Mouse (Mus musculus) kidney, embryonic 16.5 days (tissue): ENCODE measurements around the gene D630003M21Rik. TPM values are rescaled to one million over a fixed set of nuclear protein-coding genes. Genes with fewer than 3 reads are reported as not detected.

Experiments
- ATAC-seq: fragments of 200-750 bp; cut with Nextera tagmentation; 2 replicates; pipeline ENCODE4 v1.8.0; 2017; ENCODE audit warnings: moderate TSS enrichment; ENCODE audit not compliant: low FRiP score, low TSS enrichment
- H3K27ac ChIP-seq: fragments of 300-500 bp; sonication (generic); 2 replicates; pipeline ENCODE4 v1.5.1; 2014; ENCODE audit warnings: low read length
- H3K27me3 ChIP-seq: fragments of 300-500 bp; sonication (generic); 2 replicates; pipeline ENCODE4 v1.6.1; 2014; ENCODE audit warnings: low read length, control low read depth, mixed read lengths; ENCODE audit not compliant: insufficient read depth
- H3K36me3 ChIP-seq: fragments of 300-500 bp; sonication (generic); 2 replicates; pipeline ENCODE4 v1.6.1; 2014; ENCODE audit warnings: low read length, control low read depth, mixed read lengths; ENCODE audit not compliant: insufficient read depth
- H3K4me1 ChIP-seq: fragments of 300-500 bp; sonication (generic); 2 replicates; pipeline ENCODE4 v1.6.1; 2014; ENCODE audit warnings: low read length, control low read depth, mixed read lengths; ENCODE audit not compliant: insufficient read depth
- H3K4me2 ChIP-seq: fragments of 300-500 bp; sonication (generic); replicated peaks from 2 replicates; pipeline ENCODE4 v1.6.1; 2014; ENCODE audit warnings: low read depth, low read length
- H3K4me3 ChIP-seq: fragments of 300-500 bp; sonication (generic); 2 replicates; pipeline ENCODE4 v1.5.1; 2014; ENCODE audit warnings: mild to moderate bottlenecking, low read length
- H3K9ac ChIP-seq: fragments of 300-500 bp; sonication (generic); replicated peaks from 2 replicates; pipeline ENCODE4 v1.6.1; 2014; ENCODE audit warnings: low read length
- H3K9me3 ChIP-seq: fragments of 300-500 bp; sonication (generic); 2 replicates; pipeline ENCODE4 v1.6.1; 2016; ENCODE audit warnings: low read length, control low read depth
- WGBS: fragments of 180-500 bp; shearing (Covaris S2); extraction: QIAGEN DNeasy Blood & Tissue Kit; methylation state at CpG from one replicate; pipeline ENCODE4 v1.1.7; 2014; 5-methylcytosine and 5-hydroxymethylcytosine counted together
- polyA plus RNA-seq: library from polyadenylated mRNA; unstranded; fragments of >200 nt; fragmentation: Nextera tagmentation; extraction: Ambion mirVana; gene quantifications from 2 replicates; pipeline ENCODE4 v1.2.1, GENCODE M21; 2015

Gene D630003M21Rik
- polyA plus RNA-seq, 1 experiment from 2014 or later = 8.3 TPM

- WGBS = 55% methylated on average over 18 of the region's 18 CpGs
- 0 out of 2 replicates have a peak, but pooled peaks have one; percentile 32 for ATAC-seq
These were observed 29.0 kb upstream of the D630003M21Rik start, which contains the start of gene Bpi for GRCm38 (mm10) chr2:158258005-158258418. Gene Bpi (plus strand): TSS chr2:158258094.

GRCm38 (mm10) chr2:158256894-158257293, 27.9 kb upstream of the D630003M21Rik start:
- peaks cover 24% of the 10 kb centered on the region for H3K4me1 ChIP-seq
- no peak overlapping the region for H3K4me3 ChIP-seq
- H3K27ac ChIP-seq = no peak overlapping the region
- ATAC-seq = peak; percentile 73; the same call in 1 of the 2 replicates
- no peak overlapping the region for H3K4me2 ChIP-seq
- no peaks in the 10 kb centered on the region for H3K9me3 ChIP-seq
- no peaks in the 10 kb centered on the region for H3K36me3 ChIP-seq
- H3K27me3 ChIP-seq = no peaks in the 10 kb centered on the region
- 6% methylated on average over 5 of the region's 5 CpGs for WGBS
- H3K9ac ChIP-seq = 0 out of 2 replicates have a peak overlapping the region, but pooled peaks have one; percentile 33

More at GRCm38 (mm10) chr2:158258005-158258418, 29.0 kb upstream of the D630003M21Rik start, which contains the start of gene Bpi:
- H3K27ac ChIP-seq = no peak within 1 kb of the TSS
- H3K9me3 ChIP-seq = no peaks in the 10 kb centered on the region
- peak within 1 kb of the TSS; percentile 42 for H3K4me2 ChIP-seq
- H3K9ac ChIP-seq = peak within 1 kb of the TSS; percentile 34; the same call in 1 of the 2 replicates
- H3K4me1 ChIP-seq = peaks cover 24% of the 10 kb centered on the region
- H3K4me3 ChIP-seq = peak within 1 kb of the TSS; percentile 6; the same call in 1 of the 2 replicates
- H3K36me3 ChIP-seq = no peaks in the 10 kb centered on the region
- no peaks in the 10 kb centered on the region for H3K27me3 ChIP-seq

- no peak overlapping the region for H3K4me2 ChIP-seq
- no peak overlapping the region for H3K9ac ChIP-seq
- no peak overlapping the region for H3K27ac ChIP-seq
- H3K27me3 ChIP-seq = no peaks in the 10 kb centered on the region
- no peaks in the 10 kb centered on the region for H3K36me3 ChIP-seq
- no peaks in the 10 kb centered on the region for H3K9me3 ChIP-seq
- no peak overlapping the region for H3K4me3 ChIP-seq
- WGBS = 86% methylated on average over 5 of the region's 5 CpGs
- no peak for ATAC-seq
- H3K4me1 ChIP-seq = peaks cover 24% of the 10 kb centered on the region
These were observed 24.8 kb upstream of the D630003M21Rik start for GRCm38 (mm10) chr2:158253806-158254205.

- ATAC-seq = no peak
These were observed 21.5 kb upstream of the D630003M21Rik start for GRCm38 (mm10) chr2:158250558-158250957.

GRCm38 (mm10) chr2:158248318-158248717, 19.3 kb upstream of the D630003M21Rik start:
- H3K27me3 ChIP-seq = no peaks in the 10 kb centered on the region
- no peak overlapping the region for H3K27ac ChIP-seq
- H3K9ac ChIP-seq = no peak overlapping the region
- H3K4me3 ChIP-seq = no peak overlapping the region
- H3K4me2 ChIP-seq = no peak overlapping the region
- WGBS = 46% methylated on average over 7 of the region's 7 CpGs
- no peak for ATAC-seq
- H3K9me3 ChIP-seq = no peaks in the 10 kb centered on the region
- H3K36me3 ChIP-seq = no peaks in the 10 kb centered on the region
- 0 out of 2 replicates have a peak, but pooled peaks cover 4% of the 10 kb centered on the region for H3K4me1 ChIP-seq

More at GRCm38 (mm10) chr2:158250558-158250957, 21.5 kb upstream of the D630003M21Rik start:
- H3K9me3 ChIP-seq = no peaks in the 10 kb centered on the region
- H3K4me2 ChIP-seq = no peak overlapping the region
- no peaks in the 10 kb centered on the region for H3K27me3 ChIP-seq
- H3K27ac ChIP-seq = no peak overlapping the region
- no peak overlapping the region for H3K4me3 ChIP-seq
- H3K36me3 ChIP-seq = no peaks in the 10 kb centered on the region
- no peaks in the 10 kb centered on the region for H3K4me1 ChIP-seq
- WGBS = 77% methylated on average over 4 of the region's 4 CpGs
- no peak overlapping the region for H3K9ac ChIP-seq

- H3K27me3 ChIP-seq = no peaks in the 10 kb centered on the region
- no peaks in the 10 kb centered on the region for H3K9me3 ChIP-seq
- H3K4me3 ChIP-seq = no peak overlapping the region
- ATAC-seq = no peak
- 82% methylated on average over 6 of the region's 6 CpGs for WGBS
- 0 out of 2 replicates have a peak, but pooled peaks cover 5% of the 10 kb centered on the region for H3K4me1 ChIP-seq
- no peak overlapping the region for H3K4me2 ChIP-seq
- no peak overlapping the region for H3K9ac ChIP-seq
- no peak overlapping the region for H3K27ac ChIP-seq
- H3K36me3 ChIP-seq = no peaks in the 10 kb centered on the region
These were observed 18.8 kb upstream of the D630003M21Rik start for GRCm38 (mm10) chr2:158247852-158248251.

- no peak overlapping the region for H3K27ac ChIP-seq
- ATAC-seq = no peak
- no peak overlapping the region for H3K4me2 ChIP-seq
- H3K9ac ChIP-seq = no peak overlapping the region
- no peaks in the 10 kb centered on the region for H3K36me3 ChIP-seq
- H3K9me3 ChIP-seq = no peaks in the 10 kb centered on the region
- 0 out of 2 replicates have a peak, but pooled peaks cover 5% of the 10 kb centered on the region for H3K4me1 ChIP-seq
- WGBS = 79% methylated on average over 4 of the region's 4 CpGs
- H3K27me3 ChIP-seq = no peaks in the 10 kb centered on the region
- H3K4me3 ChIP-seq = no peak overlapping the region
These were observed 16.2 kb upstream of the D630003M21Rik start for GRCm38 (mm10) chr2:158245072-158245817.

- H3K9me3 ChIP-seq = no peaks in the 10 kb centered on the region
- 76% methylated on average over 18 of the region's 18 CpGs for WGBS
- no peak overlapping the region for H3K4me2 ChIP-seq
- H3K36me3 ChIP-seq = no peaks in the 10 kb centered on the region
- no peaks in the 10 kb centered on the region for H3K27me3 ChIP-seq
- no peak for ATAC-seq
- no peak overlapping the region for H3K4me3 ChIP-seq
- H3K4me1 ChIP-seq = 0 out of 2 replicates have a peak, but pooled peaks cover 5% of the 10 kb centered on the region
- H3K27ac ChIP-seq = no peak overlapping the region
- no peak overlapping the region for H3K9ac ChIP-seq
These were observed 14.3 kb upstream of the D630003M21Rik start for GRCm38 (mm10) chr2:158243129-158243870.

- ATAC-seq = no peak
- no peak overlapping the region for H3K9ac ChIP-seq
- H3K27ac ChIP-seq = no peak overlapping the region
- no peaks in the 10 kb centered on the region for H3K36me3 ChIP-seq
- H3K4me1 ChIP-seq = 0 out of 2 replicates have a peak, but pooled peaks cover 5% of the 10 kb centered on the region
- H3K4me2 ChIP-seq = no peak overlapping the region
- H3K9me3 ChIP-seq = no peaks in the 10 kb centered on the region
- WGBS = 86% methylated on average over 18 of the region's 18 CpGs
- H3K27me3 ChIP-seq = no peaks in the 10 kb centered on the region
- H3K4me3 ChIP-seq = no peak overlapping the region
These were observed 13.3 kb upstream of the D630003M21Rik start for GRCm38 (mm10) chr2:158242170-158242896.
